In the genomic region with DNA sequence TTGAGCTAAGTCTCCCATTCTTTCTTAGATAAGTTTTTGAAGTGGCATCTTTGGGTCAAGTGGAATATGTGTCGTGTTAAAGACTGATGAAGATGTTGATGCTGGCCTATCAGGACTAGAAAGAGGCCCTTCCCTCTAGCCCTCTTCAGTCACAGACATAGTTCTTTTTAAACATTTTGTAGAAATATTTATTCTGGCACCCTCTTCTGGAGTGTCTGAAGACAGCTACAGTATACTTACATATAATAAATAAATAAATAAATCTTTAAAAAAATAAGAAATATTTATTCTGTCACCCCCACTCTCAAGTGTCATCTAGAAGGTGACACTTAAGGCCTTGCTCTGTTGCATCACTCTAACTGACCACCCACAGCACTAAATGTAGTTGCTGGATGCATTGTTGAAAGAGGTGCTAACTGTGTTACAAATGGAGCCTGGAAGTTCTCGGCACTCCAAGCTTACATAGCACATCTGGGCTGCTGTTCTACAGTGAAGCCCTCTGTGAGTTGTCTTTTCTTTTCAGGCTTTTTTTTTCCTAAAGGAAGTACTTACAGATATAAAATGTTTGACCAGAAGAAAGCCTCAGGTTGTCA, we compare ENCODE assay signal across 21 mouse cellular contexts.
"Had no signal": no experiment of that assay in that cellular context is flagged by ENCODE, and none has a peak within 500 bp of the region (broad histone marks: within the 10 kb centered on the region; RNA-seq: fewer than 3 reads in every experiment).

No protein-coding gene starts in this region.

- H3K4me3 ChIP-seq: liver, embryonic 13.5 days; liver, embryonic 15.5 days; megakaryocyte, embryonic 14.5 days; myocyte; neural tube, embryonic 13.5 days; neural tube, embryonic 15.5 days had no signal

- H3K4me2 ChIP-seq: liver, embryonic 11.5 days; liver, embryonic 13.5 days; liver, embryonic 15.5 days; midbrain, embryonic 11.5 days; neural tube, embryonic 13.5 days; neural tube, embryonic 15.5 days had no signal

- H3K9me3 ChIP-seq: liver, embryonic 13.5 days; liver, embryonic 15.5 days; neural tube, embryonic 13.5 days; neural tube, embryonic 15.5 days had no signal

- DNase-seq: liver, embryonic 13.5 days; liver, postnatal 0 days; lung, postnatal 10 days; midbrain, embryonic 14.5 days; retina, postnatal 1 day; right cerebral cortex, adult 18-20 months; right cerebral cortex, postnatal 25 days; right cerebral cortex, postnatal 4 days; spleen, adult 18-20 months; thymus, adult 18-20 months; thymus, postnatal 14 days; thymus, postnatal 36 days had no signal

- H3K9ac ChIP-seq: liver, embryonic 13.5 days; liver, embryonic 15.5 days; liver, postnatal 0 days; neural tube, embryonic 13.5 days; neural tube, embryonic 15.5 days had no signal

- H3K27ac ChIP-seq: liver, embryonic 13.5 days; liver, embryonic 15.5 days; macrophage; neural tube, embryonic 13.5 days; neural tube, embryonic 15.5 days had no signal

- ATAC-seq: liver, postnatal 0 days; midbrain, embryonic 16.5 days had no signal

- H3K36me3 ChIP-seq: neural tube, embryonic 15.5 days had no signal

- H3K4me1 ChIP-seq: liver, embryonic 13.5 days; neural tube, embryonic 13.5 days had no signal

- H3K27me3 ChIP-seq: liver, embryonic 13.5 days; liver, embryonic 15.5 days; megakaryocyte, embryonic 14.5 days; neural tube, embryonic 13.5 days; neural tube, embryonic 15.5 days had no signal
